Mouse (Mus musculus) MEL-GATA-1-ER (cell line): ENCODE results near the gene Ube2l3.

Source experiments
- DNase-seq: peaks from one replicate; pipeline ENCODE4 v3.0.0-alpha.2; 2012; ENCODE audit warnings: low read depth; ENCODE audit errors: extremely low read depth

Gene Ube2l3

GRCm38 (mm10) chr16:17148084-17148483, 54.4 kb downstream of the Ube2l3 start:
- peak; percentile 54 for DNase-seq

- peak; percentile 48 for DNase-seq
Observed at GRCm38 (mm10) chr16:17147391-17147929, 55.0 kb downstream of the Ube2l3 start.

GRCm38 (mm10) chr16:17146772-17147235, 55.6 kb downstream of the Ube2l3 start, which contains the start of gene Ccdc116:
Gene Ccdc116, minus strand, starts transcription at chr16:17147229.
- DNase-seq, result peak; percentile 77

- DNase-seq, result peak; percentile 69
Observed at GRCm38 (mm10) chr16:17144339-17144738, 58.1 kb downstream of the Ube2l3 start, which contains the start of gene Ydjc. Gene Ydjc, plus strand, starts transcription at chr16:17144621.

- no peak for DNase-seq
Observed at GRCm38 (mm10) chr16:17137355-17137754, 65.1 kb downstream of the Ube2l3 start.

GRCm38 (mm10) chr16:17132906-17133200, 69.6 kb downstream of the Ube2l3 start:
- DNase-seq, result no peak

- peak; percentile 93 for DNase-seq
Observed at GRCm38 (mm10) chr16:17132089-17132905, 70.2 kb downstream of the Ube2l3 start, which contains the start of gene Sdf2l1. Gene Sdf2l1, minus strand, starts transcription at chr16:17132383.

- no peak for DNase-seq
Observed at GRCm38 (mm10) chr16:17131191-17132088, 71.0 kb downstream of the Ube2l3 start.

GRCm38 (mm10) chr16:17127292-17127691, 75.2 kb downstream of the Ube2l3 start:
- DNase-seq, result no peak

- peak; percentile 92 for DNase-seq
Observed at GRCm38 (mm10) chr16:17124871-17125520, 77.5 kb downstream of the Ube2l3 start, which contains the start of gene 2610318N02Rik. Gene 2610318N02Rik, minus strand, starts transcription at chr16:17125167.

- no peak for DNase-seq
Observed at GRCm38 (mm10) chr16:17124119-17124870, 78.2 kb downstream of the Ube2l3 start.

GRCm38 (mm10) chr16:17121569-17121968, 80.9 kb downstream of the Ube2l3 start:
- no peak for DNase-seq

GRCm38 (mm10) chr16:17117309-17117799, 85.1 kb downstream of the Ube2l3 start:
- no peak for DNase-seq

- DNase-seq, result peak; percentile 74
Observed at GRCm38 (mm10) chr16:17110771-17111743, 91.4 kb downstream of the Ube2l3 start, which contains the start of gene Ppil2. Gene Ppil2, minus strand, starts transcription at chr16:17111257.

GRCm38 (mm10) chr16:17104600-17104999, 97.8 kb downstream of the Ube2l3 start:
- no peak for DNase-seq

- no peak for DNase-seq
Observed at GRCm38 (mm10) chr16:17102630-17103220, 99.7 kb downstream of the Ube2l3 start.
